Mouse (Mus musculus): ENCODE measurements around the gene Olah. TPM values are rescaled to one million over a fixed set of nuclear protein-coding genes. Genes with fewer than 3 reads are reported as not detected.

Gene Olah
- total RNA-seq, 1 experiment = not detected

- Histone ChIP-seq H3K9ac (ENCODE audit: insufficient read depth, low read depth, low read length, poor library complexity, severe bottlenecking) (no peak overlapping the region), H3K4me3 (ENCODE audit: insufficient read depth in 1 of 2, low read depth in 1 of 2, low read length in 2 of 2, poor library complexity in 1 of 2, severe bottlenecking in 1 of 2) (no peak overlapping the region), H3K9me3 (ENCODE audit: control insufficient read depth, insufficient read depth, low read depth, low read length) (no peaks in the 10 kb centered on the region), H3K4me1 (ENCODE audit: control insufficient read depth in 2 of 2, insufficient read depth in 2 of 2, low read length in 2 of 2, poor library complexity in 1 of 2) (no peaks in the 10 kb centered on the region; a peak in 1 of 4 replicates), H3K36me3 (ENCODE audit: control insufficient read depth, insufficient read depth, low read length, poor library complexity, severe bottlenecking) (no peaks in the 10 kb centered on the region; the same call in 1 of the 2 replicates), H3K27ac (ENCODE audit: insufficient read depth, low read depth, low read length, poor library complexity, severe bottlenecking) (no peak overlapping the region)
- no peak for TF ChIP-seq CHD2 (IDR thresholded peaks at IDR 0.05; ENCODE audit: low read depth, low read length)
- TF ChIP-seq ZC3H11A (IDR thresholded peaks at IDR 0.05; ENCODE audit: borderline replicate concordance, low read depth, low read length) = no peak
- no peak for TF ChIP-seq HCFC1 (IDR thresholded peaks at IDR 0.05; ENCODE audit: borderline replicate concordance, insufficient read depth, low read length)
- no peak for TF ChIP-seq ZNF384 (IDR thresholded peaks at IDR 0.05; ENCODE audit: low read depth, low read length)
- no peak for TF ChIP-seq MAFK (IDR thresholded peaks at IDR 0.05; ENCODE audit: insufficient read depth, low read depth, low read length)
- DNase-seq (ENCODE audit: low read depth, low spot score) = no peak
- in situ Hi-C loops (cut with MboI; ENCODE audit: low sequenced_read_pairs in 2 of 2, unreplicated experiment in 2 of 2) = no loop called here
Observed at GRCm38 (mm10) chr2:3430956-3431355, 33.9 kb upstream of the Olah start.

GRCm38 (mm10) chr2:3424579-3424910, 27.5 kb upstream of the Olah start:
- Histone ChIP-seq H3K27ac (ENCODE audit: insufficient read depth, low read depth, low read length, poor library complexity, severe bottlenecking) (no peak overlapping the region), H3K9me3 (ENCODE audit: control insufficient read depth, insufficient read depth, low read depth, low read length) (no peaks in the 10 kb centered on the region), H3K36me3 (ENCODE audit: control insufficient read depth, insufficient read depth, low read length, poor library complexity, severe bottlenecking) (no peaks in the 10 kb centered on the region), H3K4me1 (ENCODE audit: control insufficient read depth in 2 of 2, insufficient read depth in 2 of 2, low read length in 2 of 2, poor library complexity in 1 of 2) (peaks cover 5 to 7% of the 10 kb centered on the region in 2 experiments), H3K4me3 (ENCODE audit: insufficient read depth in 1 of 2, low read depth in 1 of 2, low read length in 2 of 2, poor library complexity in 1 of 2, severe bottlenecking in 1 of 2) (peak overlapping the region; percentile 79 to 95), H3K9ac (ENCODE audit: insufficient read depth, low read depth, low read length, poor library complexity, severe bottlenecking) (peak overlapping the region; percentile 77)
- TF ChIP-seq ZC3H11A (IDR thresholded peaks at IDR 0.05; ENCODE audit: borderline replicate concordance, low read depth, low read length) = no peak
- in situ Hi-C loops (cut with MboI; ENCODE audit: low sequenced_read_pairs in 2 of 2, unreplicated experiment in 2 of 2) = no loop called here
- DNase-seq (ENCODE audit: low read depth, low spot score) = no peak

GRCm38 (mm10) chr2:3423841-3424578, 27.0 kb upstream of the Olah start, which contains the start of gene Dclre1c:
Dclre1c (plus strand) TSS chr2:3424131.
- Histone ChIP-seq H3K27ac (ENCODE audit: insufficient read depth, low read depth, low read length, poor library complexity, severe bottlenecking) (no peak within 1 kb of the TSS), H3K36me3 (ENCODE audit: control insufficient read depth, insufficient read depth, low read length, poor library complexity, severe bottlenecking) (no peaks in the 10 kb centered on the region), H3K9me3 (ENCODE audit: control insufficient read depth, insufficient read depth, low read depth, low read length) (no peaks in the 10 kb centered on the region), H3K4me1 (ENCODE audit: control insufficient read depth in 2 of 2, insufficient read depth in 2 of 2, low read length in 2 of 2, poor library complexity in 1 of 2) (peaks cover 5 to 7% of the 10 kb centered on the region in 2 experiments), H3K4me3 (ENCODE audit: insufficient read depth in 1 of 2, low read depth in 1 of 2, low read length in 2 of 2, poor library complexity in 1 of 2, severe bottlenecking in 1 of 2) (peak within 1 kb of the TSS; percentile 79 to 95), H3K9ac (ENCODE audit: insufficient read depth, low read depth, low read length, poor library complexity, severe bottlenecking) (peak within 1 kb of the TSS; percentile 77)
- in situ Hi-C loops (cut with MboI; ENCODE audit: low sequenced_read_pairs in 2 of 2, unreplicated experiment in 2 of 2) = no loop called here
- TF ChIP-seq CHD2 (IDR thresholded peaks at IDR 0.05; ENCODE audit: low read depth, low read length) (0 out of 2 replicates have a peak, but pooled peaks have one; percentile 50), HCFC1 (IDR thresholded peaks at IDR 0.05; ENCODE audit: borderline replicate concordance, insufficient read depth, low read length) (no peak)
- peak; percentile 82 for DNase-seq (ENCODE audit: low read depth, low spot score)

GRCm38 (mm10) chr2:3422548-3422947, 25.5 kb upstream of the Olah start, which contains the start of gene Meig1:
Meig1 (minus strand) TSS chr2:3422648.
- Histone ChIP-seq H3K9ac (ENCODE audit: insufficient read depth, low read depth, low read length, poor library complexity, severe bottlenecking) (no peak within 1 kb of the TSS), H3K4me3 (ENCODE audit: insufficient read depth in 1 of 2, low read depth in 1 of 2, low read length in 2 of 2, poor library complexity in 1 of 2, severe bottlenecking in 1 of 2) (peak within 1 kb of the TSS in 1 of 2 experiments; percentile 62; a peak in 2 of 4 replicates), H3K4me1 (ENCODE audit: control insufficient read depth in 2 of 2, insufficient read depth in 2 of 2, low read length in 2 of 2, poor library complexity in 1 of 2) (peaks cover 5 to 10% of the 10 kb centered on the region in 2 experiments), H3K36me3 (ENCODE audit: control insufficient read depth, insufficient read depth, low read length, poor library complexity, severe bottlenecking) (no peaks in the 10 kb centered on the region), H3K27ac (ENCODE audit: insufficient read depth, low read depth, low read length, poor library complexity, severe bottlenecking) (no peak within 1 kb of the TSS), H3K9me3 (ENCODE audit: control insufficient read depth, insufficient read depth, low read depth, low read length) (no peaks in the 10 kb centered on the region)
- TF ChIP-seq ZC3H11A (IDR thresholded peaks at IDR 0.05; ENCODE audit: borderline replicate concordance, low read depth, low read length) (no peak), ZNF384 (IDR thresholded peaks at IDR 0.05; ENCODE audit: low read depth, low read length) (no peak), CHD2 (IDR thresholded peaks at IDR 0.05; ENCODE audit: low read depth, low read length) (no peak), HCFC1 (IDR thresholded peaks at IDR 0.05; ENCODE audit: borderline replicate concordance, insufficient read depth, low read length) (no peak), MAFK (IDR thresholded peaks at IDR 0.05; ENCODE audit: insufficient read depth, low read depth, low read length) (no peak)
- in situ Hi-C loops (cut with MboI; ENCODE audit: low sequenced_read_pairs in 2 of 2, unreplicated experiment in 2 of 2) = no loop called here
- DNase-seq (ENCODE audit: low read depth, low spot score) = no peak

GRCm38 (mm10) chr2:3420157-3420556, 23.1 kb upstream of the Olah start:
- Histone ChIP-seq H3K27ac (ENCODE audit: insufficient read depth, low read depth, low read length, poor library complexity, severe bottlenecking) (no peak overlapping the region), H3K4me1 (ENCODE audit: control insufficient read depth in 2 of 2, insufficient read depth in 2 of 2, low read length in 2 of 2, poor library complexity in 1 of 2) (peaks cover 5 to 10% of the 10 kb centered on the region in 2 experiments; a peak in 3 of 4 replicates), H3K9ac (ENCODE audit: insufficient read depth, low read depth, low read length, poor library complexity, severe bottlenecking) (no peak overlapping the region), H3K9me3 (ENCODE audit: control insufficient read depth, insufficient read depth, low read depth, low read length) (no peaks in the 10 kb centered on the region), H3K36me3 (ENCODE audit: control insufficient read depth, insufficient read depth, low read length, poor library complexity, severe bottlenecking) (no peaks in the 10 kb centered on the region), H3K4me3 (ENCODE audit: insufficient read depth in 1 of 2, low read depth in 1 of 2, low read length in 2 of 2, poor library complexity in 1 of 2, severe bottlenecking in 1 of 2) (no peak overlapping the region)
- in situ Hi-C loops (cut with MboI; ENCODE audit: low sequenced_read_pairs in 2 of 2, unreplicated experiment in 2 of 2) = no loop called here
- TF ChIP-seq MAFK (IDR thresholded peaks at IDR 0.05; ENCODE audit: insufficient read depth, low read depth, low read length) (no peak), CHD2 (IDR thresholded peaks at IDR 0.05; ENCODE audit: low read depth, low read length) (no peak), ZC3H11A (IDR thresholded peaks at IDR 0.05; ENCODE audit: borderline replicate concordance, low read depth, low read length) (no peak), ZNF384 (IDR thresholded peaks at IDR 0.05; ENCODE audit: low read depth, low read length) (no peak)
- DNase-seq (ENCODE audit: low read depth, low spot score) = no peak

Measured in ES-E14 (cell line).